Mouse (Mus musculus) testis, postnatal 10 days (tissue): ENCODE measurements around the gene Necab3.
A peak's percentile ranks its signal among the peaks of the same experiment; 100 is the strongest.

Experiments
- DNase-seq: peaks from one replicate; pipeline ENCODE4 v3.0.0; 2021; ENCODE audit warnings: low spot score

The Necab3 gene

DNA sequence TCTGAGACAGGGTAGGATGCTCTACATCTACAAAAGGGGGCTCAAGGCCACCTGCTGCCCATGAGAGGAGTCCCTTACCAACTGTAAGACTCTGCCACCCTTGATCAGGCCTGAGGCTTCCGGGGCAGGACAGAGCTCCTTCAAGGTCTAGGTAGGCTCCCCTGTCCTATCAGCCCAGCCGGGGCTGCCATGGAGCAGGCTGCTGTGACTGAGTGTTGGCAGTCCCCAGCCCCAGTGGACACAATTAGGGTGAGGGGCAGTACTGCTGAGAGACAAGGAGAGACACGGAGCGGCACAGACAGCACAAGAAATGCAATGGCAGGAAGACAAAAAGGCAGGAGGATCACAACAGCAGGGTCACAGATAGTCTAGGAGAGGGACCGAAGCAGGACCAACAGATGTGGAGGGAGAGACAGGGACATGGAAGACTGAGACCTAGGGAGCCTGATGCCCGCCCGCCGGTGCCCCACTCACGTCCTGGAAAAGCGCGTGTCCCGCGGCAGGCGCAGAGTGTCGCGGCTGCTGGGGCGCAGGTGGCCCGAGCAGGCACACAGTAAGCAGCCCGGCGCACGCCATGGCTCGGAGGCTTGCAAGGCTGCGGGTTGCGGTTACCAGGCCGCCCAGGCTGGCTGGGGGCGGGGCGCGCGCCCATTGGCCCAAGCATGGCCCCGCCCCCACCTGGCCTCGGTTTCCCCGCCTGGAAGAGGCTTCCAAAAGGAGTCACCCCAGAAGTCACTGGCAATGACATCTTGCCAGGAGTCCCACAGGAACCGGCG, at the start of gene Necab3:
TSS of gene Necab3 (minus strand) at position 627 of the 776 bp plus-strand sequence.
- DNase-seq = peak; percentile 80

DNA sequence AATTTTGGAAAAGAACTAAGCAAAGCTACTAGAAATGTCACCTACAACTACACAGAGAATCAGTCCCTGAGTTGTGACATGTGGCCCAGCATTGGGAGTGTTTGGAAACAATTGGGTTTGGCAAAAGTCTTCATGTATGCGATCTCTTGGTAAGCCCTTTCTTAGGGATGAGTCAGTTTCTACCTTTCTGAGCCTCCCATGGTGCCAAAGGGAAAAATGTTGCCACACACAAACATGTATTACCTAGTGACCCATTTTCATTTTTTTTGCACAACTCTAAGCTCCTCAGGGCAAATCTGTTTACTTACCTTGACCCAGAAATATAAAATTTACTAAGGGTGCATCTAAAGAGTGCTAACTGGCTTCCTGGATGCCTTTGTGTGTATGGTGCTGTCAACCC, 48.3 kb upstream of the Necab3 start:
- no peak for DNase-seq

DNA sequence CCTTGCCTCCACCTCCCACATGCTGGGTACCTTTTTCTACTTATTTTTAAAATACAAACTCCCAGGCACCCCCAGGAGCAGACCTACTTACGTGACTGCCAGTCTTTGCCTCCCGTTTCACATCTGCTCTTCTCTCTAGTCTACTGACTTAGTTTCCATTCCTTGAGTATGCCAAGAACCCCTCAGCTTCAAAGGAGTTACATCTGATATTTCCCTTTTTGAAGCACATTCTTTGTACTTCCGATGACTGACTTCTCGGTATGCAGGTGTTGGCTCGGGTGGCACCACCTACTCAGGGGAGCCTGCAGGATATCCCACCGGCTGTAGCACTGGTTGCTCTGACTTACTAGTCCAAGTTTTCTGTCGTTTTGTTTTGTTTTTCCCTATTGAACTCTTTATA, 45.5 kb upstream of the Necab3 start:
- no peak for DNase-seq

DNA sequence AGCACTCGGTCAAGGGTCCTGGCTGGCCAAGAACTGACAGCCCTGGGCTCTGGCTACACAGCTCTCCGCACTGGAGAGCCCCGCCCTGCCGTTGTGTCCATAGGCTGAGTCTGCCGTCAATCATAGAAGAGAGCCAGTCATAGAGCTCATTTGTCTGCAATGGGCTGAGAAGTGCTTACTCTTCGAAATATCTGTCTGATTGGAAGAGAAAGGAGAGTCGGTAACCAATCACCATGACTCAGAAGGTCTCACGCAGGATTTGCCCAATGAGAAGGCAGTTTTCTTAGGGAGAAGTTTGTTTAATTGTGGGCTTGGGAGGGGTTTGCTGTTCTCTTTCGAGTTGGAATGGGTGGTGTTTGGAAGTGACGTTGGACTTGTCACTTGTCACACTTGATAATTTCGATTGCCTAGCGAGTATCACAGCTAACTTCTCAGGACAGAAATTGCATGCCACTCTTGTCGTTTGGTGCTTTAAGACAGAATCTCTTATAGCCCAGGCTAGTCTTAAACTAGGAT, 45.0 kb upstream of the Necab3 start, which contains the start of gene Pxmp4:
TSS of gene Pxmp4 (minus strand) at position 71 of the 516 bp plus-strand sequence.
- DNase-seq = peak; percentile 98

DNA sequence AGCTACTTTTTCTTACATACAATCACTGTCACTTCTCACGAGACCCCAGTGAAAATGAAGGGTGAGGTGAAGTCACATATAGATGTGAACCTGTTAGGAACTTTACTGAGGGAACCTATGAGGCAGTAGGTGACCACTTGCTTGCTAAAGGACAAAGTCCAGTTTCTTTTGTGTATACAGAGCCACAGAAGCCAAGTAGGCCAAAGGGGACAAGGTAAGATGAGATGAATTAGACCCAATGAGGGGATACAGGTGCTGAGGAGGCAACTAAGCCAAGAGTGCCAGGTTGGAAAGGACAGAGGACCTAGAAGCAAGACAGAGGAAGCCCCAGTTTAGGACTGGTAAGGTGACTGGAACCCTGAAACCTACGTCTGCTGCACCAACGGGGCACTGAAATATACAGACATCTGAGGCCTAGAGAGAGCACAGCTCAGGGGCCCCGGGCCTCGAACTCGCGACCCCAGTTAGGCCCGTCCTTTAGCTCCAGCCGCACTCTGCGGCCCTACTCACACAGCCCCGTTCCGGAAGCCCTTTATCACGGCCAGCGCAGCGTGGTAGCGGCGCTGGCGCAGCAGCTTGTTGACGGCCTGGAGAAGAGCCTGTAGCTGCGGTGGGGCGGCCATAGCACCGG, 44.4 kb upstream of the Necab3 start:
- DNase-seq = no peak

DNA sequence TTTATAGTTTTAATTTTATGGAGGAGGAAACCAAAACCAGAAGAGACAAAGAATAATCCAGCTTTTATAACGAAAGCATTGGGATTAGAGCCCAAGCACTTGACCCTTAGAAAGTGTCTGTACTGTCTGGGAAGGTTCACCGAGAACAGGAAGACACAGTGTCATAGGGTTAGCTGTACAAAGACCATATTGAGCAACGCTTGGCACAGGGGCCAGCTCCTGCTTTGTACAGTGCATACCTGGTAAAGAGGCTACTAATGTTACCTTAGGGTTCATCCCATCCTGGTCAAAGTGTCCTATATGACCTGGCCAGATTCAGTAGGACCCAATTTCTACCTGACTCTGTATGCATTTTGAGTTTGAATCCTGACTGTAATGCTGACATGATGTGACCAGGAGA, 42.6 kb upstream of the Necab3 start:
- DNase-seq = no peak

DNA sequence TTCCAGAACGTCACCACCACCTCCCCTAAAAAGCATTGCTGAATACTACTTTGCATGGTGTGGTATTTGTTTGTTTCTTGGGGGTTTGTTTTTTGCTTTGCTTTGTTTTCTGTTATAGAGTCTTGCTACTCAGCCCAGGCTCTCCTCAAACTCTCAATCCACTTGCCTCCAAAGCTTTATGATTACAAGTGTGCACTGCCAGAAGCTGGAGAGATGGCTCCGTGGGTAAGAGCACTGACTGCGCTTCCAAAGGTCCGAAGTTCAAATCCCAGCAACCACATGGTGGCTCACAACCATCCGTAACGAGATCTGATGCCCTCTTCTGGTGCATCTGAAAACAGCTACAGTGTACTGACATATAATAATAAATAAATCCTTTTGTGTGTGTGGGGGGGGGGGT, 41.9 kb upstream of the Necab3 start:
- no peak for DNase-seq

DNA sequence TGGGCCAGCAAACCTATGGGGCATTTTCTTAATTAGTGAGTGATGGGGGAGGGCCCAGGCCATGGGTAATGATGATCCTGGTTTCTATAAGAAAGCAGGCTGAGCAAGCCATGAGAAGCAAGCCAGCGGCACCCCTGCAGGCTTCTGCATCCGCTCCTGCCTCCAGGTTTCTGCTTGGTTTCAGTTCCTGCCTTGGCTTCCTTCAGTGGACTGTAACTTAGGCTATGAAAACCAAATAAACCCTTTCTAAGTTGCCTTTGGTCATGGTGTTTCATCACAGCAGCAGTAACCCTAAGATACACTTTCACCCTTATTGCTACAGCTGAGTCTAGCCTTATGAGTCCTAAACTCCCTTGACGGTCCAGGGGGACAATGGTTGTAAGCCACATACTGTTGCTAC, 38.7 kb upstream of the Necab3 start:
- no peak for DNase-seq

DNA sequence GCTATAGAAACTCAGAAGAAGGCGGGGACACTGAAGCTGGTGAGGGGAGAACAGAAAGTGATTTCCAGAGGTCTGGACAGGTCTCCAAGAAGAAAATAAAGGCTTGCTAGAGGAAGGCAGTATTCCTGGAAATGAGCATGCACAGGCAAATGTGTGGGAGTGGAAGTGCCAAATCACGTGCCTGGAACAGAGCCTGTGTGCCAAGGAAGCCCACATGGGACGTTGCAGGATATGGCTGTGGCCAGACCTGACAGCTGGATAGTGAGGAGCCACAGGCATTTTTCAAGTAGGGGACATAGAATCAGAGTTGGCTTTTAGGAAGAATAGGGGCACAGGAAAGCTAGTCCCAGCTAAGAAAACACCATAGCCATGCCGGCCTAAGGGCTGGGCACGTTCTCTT, 37.1 kb upstream of the Necab3 start:
- DNase-seq = no peak

DNA sequence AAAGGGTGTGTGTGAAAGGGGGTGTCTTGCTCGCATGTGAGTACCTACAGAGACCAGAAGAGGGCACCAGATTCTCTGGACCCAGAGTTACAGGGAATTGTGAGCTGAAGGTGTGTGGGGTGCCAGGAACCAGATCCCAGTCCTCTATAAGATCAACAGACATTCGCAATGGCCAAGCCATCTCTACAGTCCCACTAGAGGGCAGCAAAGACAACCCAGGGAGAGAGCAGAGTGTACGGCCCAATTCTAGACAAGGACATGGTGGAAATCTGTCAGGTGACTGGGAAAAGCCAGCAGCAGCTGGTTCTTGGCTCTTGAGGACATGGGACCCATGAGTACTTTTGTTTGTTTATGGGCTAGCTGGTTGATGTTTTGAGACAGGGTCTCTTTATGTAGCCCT, 34.3 kb upstream of the Necab3 start:
- DNase-seq = no peak

DNA sequence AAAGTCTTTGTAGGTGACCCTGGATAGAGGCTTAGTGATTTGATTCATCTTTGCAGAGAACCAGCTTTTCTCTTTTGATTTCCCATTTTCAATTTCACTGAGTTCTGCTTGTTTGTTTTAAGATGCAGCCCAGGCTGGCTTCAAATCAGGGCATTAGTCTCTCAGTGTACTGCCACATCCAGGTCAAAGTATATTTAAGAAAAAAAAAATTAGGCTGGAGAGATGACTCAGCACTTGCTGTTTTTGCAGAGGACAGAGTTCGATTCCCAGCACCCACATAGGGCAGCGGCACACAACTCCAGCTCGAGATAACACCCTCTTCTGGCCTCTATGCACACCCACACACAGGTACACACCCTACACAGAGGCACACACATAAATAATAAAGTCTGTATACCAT, 32.5 kb upstream of the Necab3 start:
- no peak for DNase-seq

DNA sequence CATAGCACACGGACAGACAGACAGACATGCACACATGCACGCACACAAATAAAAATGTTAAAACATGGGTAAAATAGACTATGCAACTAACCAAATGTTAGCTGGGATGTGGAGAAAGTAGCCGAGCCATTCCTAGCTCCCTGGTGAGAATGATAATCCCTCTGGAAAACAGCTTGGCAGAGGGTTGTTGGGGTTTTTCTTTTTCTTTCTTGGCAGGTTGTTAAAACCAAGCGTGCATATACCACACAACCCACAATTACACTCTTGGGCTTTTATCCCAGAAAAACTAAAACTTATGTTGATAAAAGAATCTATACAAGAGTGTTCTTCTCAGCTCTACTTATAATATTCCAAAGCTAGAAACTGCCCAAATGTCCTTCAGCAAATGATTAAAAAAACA, 30.4 kb upstream of the Necab3 start:
- DNase-seq = no peak

DNA sequence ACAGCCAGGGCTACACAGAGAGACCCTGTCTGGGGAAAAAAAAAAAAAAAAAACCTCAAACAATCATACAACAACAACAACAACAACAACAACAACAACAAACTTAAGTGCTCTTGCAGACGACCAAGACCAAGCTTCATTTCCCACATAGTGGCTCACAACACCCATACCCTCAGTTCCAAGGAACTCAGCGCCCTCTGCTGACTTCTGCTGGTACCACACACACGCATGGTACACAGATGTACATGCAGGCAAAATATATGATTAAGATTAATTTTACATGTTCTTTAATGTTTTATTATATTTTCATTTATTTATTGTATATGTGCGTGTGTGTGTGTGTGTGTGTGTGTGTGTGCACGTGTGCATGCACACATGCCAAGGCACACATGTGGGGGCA, 27.7 kb upstream of the Necab3 start:
- DNase-seq = peak; percentile 78

DNA sequence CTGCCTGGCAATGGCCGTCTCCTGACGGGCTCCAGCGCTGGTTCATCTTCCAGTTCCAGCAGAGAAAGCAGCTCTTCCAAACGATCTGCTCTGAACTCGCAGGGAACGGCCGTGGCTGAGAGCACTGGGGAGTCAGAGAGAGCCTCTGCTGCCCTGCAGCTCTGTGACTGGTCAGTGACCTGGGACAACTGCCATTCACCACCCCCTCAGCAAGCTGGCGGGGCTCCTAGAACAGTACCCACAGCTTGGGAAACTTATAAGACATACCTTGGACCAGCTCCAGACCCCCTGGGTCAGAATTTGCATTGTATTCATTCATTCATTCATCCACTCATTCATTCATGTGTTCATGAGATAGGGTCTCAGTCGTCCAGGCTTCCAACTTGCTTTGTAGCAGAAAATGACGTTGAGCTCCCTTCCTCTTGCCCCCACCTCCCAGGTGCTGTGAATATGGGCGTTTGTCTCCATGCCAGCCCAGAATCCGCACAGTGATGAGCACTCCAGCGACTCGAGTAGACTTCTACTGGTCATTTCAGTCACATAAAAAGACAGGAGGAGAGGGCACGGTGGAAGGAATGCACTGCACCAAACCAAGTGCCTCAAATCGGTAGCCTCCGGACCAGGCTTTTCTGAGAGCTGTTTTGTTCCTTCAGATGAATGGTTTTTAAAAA, 26.4 kb upstream of the Necab3 start:
- DNase-seq = no peak

DNA sequence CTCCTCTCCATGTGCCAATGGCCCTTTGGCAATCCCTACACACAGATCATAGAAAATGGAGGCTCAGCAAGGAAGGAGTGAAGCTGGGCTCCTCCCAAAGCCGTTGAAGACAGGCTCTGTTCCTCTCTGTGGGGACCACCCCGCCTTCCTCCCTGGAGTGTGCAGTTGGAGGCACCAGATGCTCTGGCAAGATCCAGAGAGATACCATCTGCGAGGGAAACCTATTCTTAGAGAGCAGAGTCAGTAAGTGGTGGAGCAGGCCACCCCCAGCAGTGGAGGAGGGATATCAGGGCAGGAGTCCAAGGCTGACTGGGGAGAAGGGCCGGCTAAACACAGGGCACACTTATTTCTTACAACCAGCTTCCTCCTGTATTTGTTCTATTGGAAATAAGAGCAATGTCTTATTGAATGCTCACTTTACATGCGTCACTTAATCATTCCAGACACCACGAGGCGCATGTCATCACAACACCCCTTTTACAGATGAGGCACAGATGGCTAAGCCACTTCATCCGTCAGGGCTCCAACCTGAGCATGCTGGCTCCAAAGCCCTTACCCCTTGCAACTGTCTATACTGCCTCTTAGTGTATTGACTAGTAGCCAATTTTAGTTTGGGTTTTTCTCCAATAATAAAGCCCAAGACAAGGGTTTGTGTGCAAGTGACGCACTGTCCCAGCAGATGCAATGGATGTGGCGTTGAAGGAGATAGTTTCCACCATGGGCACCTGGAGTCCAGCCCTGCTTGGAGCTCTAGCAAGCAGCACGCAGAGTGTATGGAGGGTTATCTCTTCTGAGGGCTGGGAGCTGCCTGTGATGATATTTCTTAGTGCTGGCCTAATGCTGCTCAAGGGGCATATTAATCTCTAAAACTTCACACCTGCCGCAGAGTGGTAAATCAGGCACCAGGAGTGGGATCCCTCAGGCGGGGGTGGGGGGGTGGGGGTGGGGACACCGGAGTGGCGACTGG, 25.5 kb upstream of the Necab3 start:
- no peak for DNase-seq

DNA sequence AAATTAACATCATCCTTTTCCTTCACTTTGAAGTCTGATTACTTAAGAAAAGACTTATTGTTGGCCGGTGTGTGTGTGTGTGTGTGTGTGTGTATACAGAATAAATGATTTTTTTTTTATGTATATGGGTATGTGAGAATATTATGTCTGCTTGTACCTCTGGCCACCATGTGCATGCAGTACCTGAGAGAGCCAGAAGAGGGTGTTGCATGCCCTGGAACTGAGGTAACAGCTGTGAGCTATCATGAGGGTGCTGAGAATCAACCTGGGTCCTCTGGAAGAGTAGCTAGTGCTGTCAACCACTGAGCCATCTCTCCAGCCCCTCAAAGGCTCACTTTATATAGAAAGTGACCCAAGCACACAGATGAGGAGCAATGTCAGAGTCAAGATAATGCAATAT, 22.7 kb upstream of the Necab3 start:
- DNase-seq = no peak

DNA sequence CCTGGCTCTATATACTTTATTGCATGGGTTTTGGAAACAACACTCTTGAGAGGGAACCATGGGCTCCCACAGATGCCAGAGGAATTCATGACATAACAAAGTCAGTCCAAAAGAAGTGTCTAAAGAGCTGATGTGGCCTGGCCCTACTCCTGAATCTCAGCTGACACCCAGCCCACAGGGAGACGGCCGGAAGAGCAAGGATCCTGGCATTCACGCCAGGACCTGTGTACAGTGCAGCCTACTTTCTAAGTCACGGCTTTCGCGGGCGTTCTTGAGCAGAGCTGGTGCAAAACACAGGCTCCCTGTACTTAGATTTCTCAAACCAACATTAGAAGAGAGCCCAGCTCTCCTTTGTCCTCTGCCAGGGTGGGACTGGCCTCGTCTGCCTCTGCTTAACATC, 21.9 kb upstream of the Necab3 start:
- no peak for DNase-seq

DNA sequence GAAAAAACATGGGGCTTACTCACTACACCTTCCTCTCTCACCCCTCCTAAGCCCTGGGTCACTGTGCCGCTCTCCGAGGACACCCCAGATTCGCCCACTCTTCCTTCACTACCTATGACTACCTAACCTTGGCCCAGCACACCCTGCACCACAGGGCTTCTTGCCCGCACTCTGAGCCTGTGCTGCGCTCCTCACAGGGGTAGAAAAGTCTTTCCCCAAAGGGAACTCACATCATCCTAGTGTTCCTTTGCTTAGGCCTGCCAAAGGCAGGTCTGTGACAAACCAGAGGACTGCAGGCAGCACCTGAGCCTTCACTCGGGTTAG, 19.0 kb upstream of the Necab3 start:
- no peak for DNase-seq

DNA sequence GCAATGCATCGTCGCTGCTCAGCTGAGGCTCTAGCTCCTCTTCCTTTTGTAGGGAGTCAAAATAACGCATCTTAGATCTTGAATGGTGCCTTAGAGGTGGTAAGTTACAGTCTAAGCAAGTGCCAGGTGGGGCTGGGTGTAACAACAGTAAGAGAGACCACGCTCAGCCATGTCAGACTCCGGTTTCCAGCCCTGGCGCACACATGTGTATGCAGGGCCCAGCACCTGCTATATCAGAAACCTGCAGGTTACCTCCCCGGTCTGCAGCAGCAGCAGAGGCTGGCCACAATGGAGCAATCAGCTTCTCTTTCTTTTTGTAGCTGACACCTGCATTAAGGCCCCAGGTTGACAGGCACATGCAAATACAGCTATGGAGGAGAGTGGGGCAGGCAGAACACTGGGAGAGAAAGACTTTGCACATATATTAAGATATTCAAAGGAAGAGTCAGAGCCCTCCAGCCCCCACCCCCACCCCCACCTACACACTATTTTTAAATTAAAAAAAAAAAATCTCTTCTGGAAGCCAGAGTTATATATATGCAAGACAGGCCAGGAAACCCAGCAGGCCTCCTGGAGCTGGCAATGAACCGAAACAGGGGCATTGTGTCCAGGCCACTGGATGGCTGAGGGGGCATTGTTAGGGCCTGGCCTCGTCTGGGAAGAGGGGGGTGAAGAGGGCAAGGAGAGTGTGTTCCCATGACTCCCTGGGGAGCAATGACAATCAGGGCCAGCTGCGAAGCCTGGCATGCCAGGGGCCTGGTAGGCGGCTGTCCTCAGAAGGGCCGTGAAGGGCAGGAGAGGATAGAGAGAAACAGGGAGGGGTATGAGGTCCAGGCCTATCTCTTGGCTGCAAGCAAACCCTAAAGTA, 18.4 kb upstream of the Necab3 start:
- DNase-seq = no peak

DNA sequence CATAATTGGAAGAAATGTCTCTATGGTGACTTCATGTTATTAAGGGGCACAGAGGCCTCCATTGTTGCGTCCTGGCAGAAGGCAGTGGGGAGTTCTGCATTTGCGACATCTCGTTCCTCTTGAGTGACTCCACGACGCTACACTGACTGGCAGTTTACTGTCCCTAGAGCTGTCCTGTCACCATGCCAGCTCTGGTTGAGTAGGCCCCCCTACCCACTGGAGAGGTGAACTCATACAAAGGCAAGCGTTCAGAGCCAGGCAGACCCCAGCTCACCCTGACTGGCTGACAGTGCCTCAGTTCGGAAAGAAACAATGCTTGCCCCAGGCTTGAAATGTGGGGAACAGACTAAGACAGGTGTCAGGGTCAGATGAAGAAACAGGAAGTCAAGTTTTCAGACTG, 15.6 kb upstream of the Necab3 start:
- DNase-seq = no peak

DNA sequence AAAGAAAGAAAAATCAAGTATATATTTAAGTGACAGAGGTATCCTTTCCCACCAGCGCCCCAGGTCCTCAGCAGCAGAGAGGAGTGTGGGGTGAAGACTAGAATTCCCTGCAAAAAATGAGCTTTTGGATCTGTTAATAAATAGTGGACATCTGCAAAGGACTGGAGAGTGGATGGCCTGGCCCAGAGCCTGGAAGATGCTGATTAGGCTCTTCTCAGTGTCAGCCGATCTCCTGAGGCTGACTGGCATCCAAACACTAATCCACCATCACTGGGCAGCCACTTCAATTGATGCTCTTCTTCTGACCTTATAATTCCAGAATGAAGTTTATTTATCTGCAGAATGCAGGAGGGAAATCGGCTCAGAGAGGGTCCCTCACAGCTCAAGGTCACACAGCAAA, 14.3 kb upstream of the Necab3 start:
- no peak for DNase-seq
